Mouse (Mus musculus): ENCODE data around the gene Leprot. TPM values are rescaled to one million over a fixed set of nuclear protein-coding genes. Genes with fewer than 3 reads are reported as not detected.

Leprot gene
- 48.1 and 51.2 TPM in 2 replicates for polyA plus RNA-seq (2016; fragmentation: Nextera tagmentation; extraction: Ambion mirVana)

- Histone ChIP-seq H3K9me3 (replicated peaks) (no peaks in the 10 kb centered on the region), H3K9ac (peak within 1 kb of the TSS; percentile 95), H3K4me2 (peak within 1 kb of the TSS; percentile 74), H3K27ac (peak within 1 kb of the TSS; percentile 95), H3K4me3 (peak within 1 kb of the TSS; percentile 90), H3K4me1 (peaks cover 49% of the 10 kb centered on the region), H3K27me3 (replicated peaks) (no peaks in the 10 kb centered on the region), H3K36me3 (peaks cover 3% of the 10 kb centered on the region)
- WGBS (ENCODE audit: insufficient replicate concordance) = under 1% methylated on average over 39 of the region's 39 CpGs
- peak; percentile 94 for ATAC-seq
Observed at GRCm38 (mm10) chr4:101647196-101647905, at the start of gene Leprot. TSS of gene Leprot (plus strand) at chr4:101647718.

GRCm38 (mm10) chr4:101601758-101602157 lies 45.8 kb upstream of the Leprot start:
- no peak for ATAC-seq
- Histone ChIP-seq H3K9me3 (replicated peaks) (no peaks in the 10 kb centered on the region), H3K9ac (no peak overlapping the region), H3K27ac (no peak overlapping the region), H3K4me3 (no peak overlapping the region), H3K4me1 (no peaks in the 10 kb centered on the region), H3K36me3 (no peaks in the 10 kb centered on the region), H3K27me3 (replicated peaks) (no peaks in the 10 kb centered on the region), H3K4me2 (no peak overlapping the region)

- H3K27me3 ChIP-seq (replicated peaks) = no peaks in the 10 kb centered on the region
- H3K4me1 ChIP-seq = no peaks in the 10 kb centered on the region
- no peak for ATAC-seq
- 53% methylated on average over 3 of the region's 3 CpGs for WGBS (ENCODE audit: insufficient replicate concordance)
- no peaks in the 10 kb centered on the region for H3K9me3 ChIP-seq (replicated peaks)
- H3K4me3 ChIP-seq = no peak overlapping the region
- no peak overlapping the region for H3K4me2 ChIP-seq
- no peak overlapping the region for H3K27ac ChIP-seq
- H3K9ac ChIP-seq = no peak overlapping the region
- no peaks in the 10 kb centered on the region for H3K36me3 ChIP-seq
Observed at GRCm38 (mm10) chr4:101603635-101604034, 43.9 kb upstream of the Leprot start.

- WGBS (ENCODE audit: insufficient replicate concordance) = 71% methylated on average over 5 of the region's 5 CpGs
- no peaks in the 10 kb centered on the region for H3K9me3 ChIP-seq (replicated peaks)
- no peak overlapping the region for H3K4me3 ChIP-seq
- no peaks in the 10 kb centered on the region for H3K27me3 ChIP-seq (replicated peaks)
- no peak overlapping the region for H3K27ac ChIP-seq
- no peak overlapping the region for H3K9ac ChIP-seq
- no peak overlapping the region for H3K4me2 ChIP-seq
- no peaks in the 10 kb centered on the region for H3K36me3 ChIP-seq
- no peaks in the 10 kb centered on the region for H3K4me1 ChIP-seq
- no peak for ATAC-seq
Observed at GRCm38 (mm10) chr4:101616520-101616919, 31.0 kb upstream of the Leprot start.

GRCm38 (mm10) chr4:101617742-101618141 lies 29.8 kb upstream of the Leprot start:
- Histone ChIP-seq H3K27me3 (replicated peaks) (no peaks in the 10 kb centered on the region), H3K9me3 (replicated peaks) (no peaks in the 10 kb centered on the region), H3K9ac (no peak overlapping the region), H3K4me2 (no peak overlapping the region), H3K4me1 (no peaks in the 10 kb centered on the region), H3K4me3 (no peak overlapping the region), H3K36me3 (no peaks in the 10 kb centered on the region), H3K27ac (no peak overlapping the region)
- 50% methylated on average over 2 of the region's 2 CpGs for WGBS (ENCODE audit: insufficient replicate concordance)
- ATAC-seq = no peak

- Histone ChIP-seq H3K4me3 (no peak overlapping the region), H3K36me3 (no peaks in the 10 kb centered on the region), H3K9ac (no peak overlapping the region), H3K4me1 (no peaks in the 10 kb centered on the region), H3K27ac (no peak overlapping the region), H3K9me3 (replicated peaks) (no peaks in the 10 kb centered on the region), H3K27me3 (replicated peaks) (no peaks in the 10 kb centered on the region), H3K4me2 (no peak overlapping the region)
- WGBS (ENCODE audit: insufficient replicate concordance) = 52% methylated on average over 2 of the region's 2 CpGs
- ATAC-seq = no peak
Observed at GRCm38 (mm10) chr4:101620206-101620605, 27.3 kb upstream of the Leprot start.

- Histone ChIP-seq H3K36me3 (no peaks in the 10 kb centered on the region), H3K9me3 (replicated peaks) (no peaks in the 10 kb centered on the region), H3K4me3 (no peak overlapping the region), H3K4me2 (no peak overlapping the region), H3K27ac (no peak overlapping the region), H3K9ac (no peak overlapping the region), H3K27me3 (replicated peaks) (no peaks in the 10 kb centered on the region), H3K4me1 (no peaks in the 10 kb centered on the region)
- 62% methylated on average over 5 of the region's 5 CpGs for WGBS (ENCODE audit: insufficient replicate concordance)
- ATAC-seq = no peak
Observed at GRCm38 (mm10) chr4:101621241-101621640, 26.3 kb upstream of the Leprot start.

- H3K9me3 ChIP-seq (replicated peaks) = no peaks in the 10 kb centered on the region
- no peak overlapping the region for H3K4me2 ChIP-seq
- H3K4me1 ChIP-seq = no peaks in the 10 kb centered on the region
- H3K36me3 ChIP-seq = no peaks in the 10 kb centered on the region
- no peak overlapping the region for H3K9ac ChIP-seq
- no peaks in the 10 kb centered on the region for H3K27me3 ChIP-seq (replicated peaks)
- H3K4me3 ChIP-seq = no peak overlapping the region
- H3K27ac ChIP-seq = no peak overlapping the region
- no peak for ATAC-seq
- 67% methylated on average over 5 of the region's 5 CpGs for WGBS (ENCODE audit: insufficient replicate concordance)
Observed at GRCm38 (mm10) chr4:101625278-101625677, 22.2 kb upstream of the Leprot start.

GRCm38 (mm10) chr4:101635596-101635995 lies 11.9 kb upstream of the Leprot start:
- Histone ChIP-seq H3K27ac (no peak overlapping the region), H3K27me3 (replicated peaks) (no peaks in the 10 kb centered on the region), H3K4me2 (no peak overlapping the region), H3K36me3 (no peaks in the 10 kb centered on the region), H3K9ac (no peak overlapping the region), H3K4me3 (no peak overlapping the region), H3K4me1 (no peaks in the 10 kb centered on the region), H3K9me3 (replicated peaks) (no peaks in the 10 kb centered on the region)
- ATAC-seq = no peak
- WGBS (ENCODE audit: insufficient replicate concordance) = 55% methylated on average over 2 of the region's 2 CpGs

- Histone ChIP-seq H3K9ac (no peak overlapping the region), H3K4me2 (no peak overlapping the region), H3K4me3 (no peak overlapping the region), H3K4me1 (no peaks in the 10 kb centered on the region), H3K9me3 (replicated peaks) (no peaks in the 10 kb centered on the region), H3K36me3 (no peaks in the 10 kb centered on the region), H3K27me3 (replicated peaks) (no peaks in the 10 kb centered on the region), H3K27ac (no peak overlapping the region)
- WGBS (ENCODE audit: insufficient replicate concordance) = 81% methylated on average over 1 of the region's 1 CpGs
- no peak for ATAC-seq
Observed at GRCm38 (mm10) chr4:101637472-101637871, 10.0 kb upstream of the Leprot start.

- no peaks in the 10 kb centered on the region for H3K4me1 ChIP-seq
- WGBS (ENCODE audit: insufficient replicate concordance) = 61% methylated on average over 5 of the region's 5 CpGs
- ATAC-seq = no peak
- H3K27me3 ChIP-seq (replicated peaks) = no peaks in the 10 kb centered on the region
- H3K36me3 ChIP-seq = no peaks in the 10 kb centered on the region
- H3K27ac ChIP-seq = no peak overlapping the region
- no peaks in the 10 kb centered on the region for H3K9me3 ChIP-seq (replicated peaks)
- H3K4me2 ChIP-seq = no peak overlapping the region
- no peak overlapping the region for H3K9ac ChIP-seq
- no peak overlapping the region for H3K4me3 ChIP-seq
Observed at GRCm38 (mm10) chr4:101640631-101641030, 6.9 kb upstream of the Leprot start.

GRCm38 (mm10) chr4:101642708-101643107 lies 4.8 kb upstream of the Leprot start:
- H3K27me3 ChIP-seq (replicated peaks) = no peaks in the 10 kb centered on the region
- H3K9ac ChIP-seq = no peak overlapping the region
- no peaks in the 10 kb centered on the region for H3K36me3 ChIP-seq
- no peak overlapping the region for H3K4me3 ChIP-seq
- WGBS (ENCODE audit: insufficient replicate concordance) = 62% methylated on average over 6 of the region's 6 CpGs
- H3K27ac ChIP-seq = no peak overlapping the region
- no peak overlapping the region for H3K4me2 ChIP-seq
- no peaks in the 10 kb centered on the region for H3K9me3 ChIP-seq (replicated peaks)
- no peak for ATAC-seq
- peaks cover 7% of the 10 kb centered on the region; the same call in 1 of the 2 replicates for H3K4me1 ChIP-seq

- Histone ChIP-seq H3K9ac (no peak overlapping the region), H3K4me2 (no peak overlapping the region), H3K9me3 (replicated peaks) (no peaks in the 10 kb centered on the region), H3K27me3 (replicated peaks) (no peaks in the 10 kb centered on the region), H3K27ac (no peak overlapping the region), H3K36me3 (no peaks in the 10 kb centered on the region), H3K4me3 (no peak overlapping the region), H3K4me1 (peaks cover 8% of the 10 kb centered on the region; the same call in 1 of the 2 replicates)
- ATAC-seq = no peak
- 58% methylated on average over 4 of the region's 4 CpGs for WGBS (ENCODE audit: insufficient replicate concordance)
Observed at GRCm38 (mm10) chr4:101643216-101643615, 4.3 kb upstream of the Leprot start.
